Mouse (Mus musculus) small intestine, adult 2 months (tissue): ENCODE data around the gene Hspb11. TPM values are rescaled to one million over a fixed set of nuclear protein-coding genes. Genes with fewer than 3 reads are reported as not detected.

Experiments
- H3K27ac ChIP-seq: fragments of 200-500 bp; 2 replicates; pipeline ENCODE4 v1.5.1; 2012; ENCODE audit warnings: low read depth, low read length, control low read depth, inconsistent platforms; ENCODE audit not compliant: insufficient read depth
- H3K27me3 ChIP-seq: fragments of 200-500 bp; 2 replicates; pipeline ENCODE4 v1.6.1; 2012; ENCODE audit warnings: mild to moderate bottlenecking, moderate library complexity, low read length, inconsistent platforms; ENCODE audit not compliant: control insufficient read depth, insufficient read depth
- H3K36me3 ChIP-seq: fragments of 200-500 bp; 2 replicates; pipeline ENCODE4 v1.6.1; 2012; ENCODE audit warnings: mild to moderate bottlenecking, low read length, control low read depth, inconsistent platforms; ENCODE audit not compliant: control insufficient read depth, insufficient read depth
- H3K4me1 ChIP-seq: fragments of 200-500 bp; 2 replicates; pipeline ENCODE4 v1.6.1; 2012; ENCODE audit warnings: low read length, inconsistent platforms, mixed read lengths; ENCODE audit not compliant: control insufficient read depth, insufficient read depth, insufficient read length
- H3K4me3 ChIP-seq: fragments of 200-500 bp; 2 replicates; pipeline ENCODE4 v1.5.1; 2012; ENCODE audit warnings: low read depth, mild to moderate bottlenecking, control low read depth, inconsistent platforms, low read length, moderate library complexity
- CTCF ChIP-seq: fragments of 200-500 bp; IDR thresholded peaks from 2 replicates; pipeline ENCODE4 v1.5.1; 2012; ENCODE audit warnings: low read depth, mild to moderate bottlenecking, control low read depth, inconsistent platforms, low read length, moderate library complexity, mixed read lengths; ENCODE audit not compliant: insufficient replicate concordance, insufficient read length; ENCODE audit errors: extremely low read depth
- POLR2A ChIP-seq: fragments of 200-500 bp; IDR thresholded peaks from 2 replicates; pipeline ENCODE4 v1.6.1; 2012; ENCODE audit warnings: low read depth, mild to moderate bottlenecking, control low read depth, inconsistent platforms, low read length, moderate library complexity
- WGBS: fragments of 180-500 bp; shearing (Covaris S2); methylation state at CpG from one replicate; pipeline ENCODE4 v1.1.7; 2018; 5-methylcytosine and 5-hydroxymethylcytosine counted together
- polyA plus RNA-seq: library from polyadenylated mRNA; depleted of rRNA; stranded (reverse); fragments of >200 nt; gene quantifications from 2 replicates; pipeline ENCODE4 v1.2.3, GENCODE M21; 2012

Hspb11 gene
- polyA plus RNA-seq, 1 experiment: 0.65 TPM

- TF ChIP-seq CTCF (no peak), POLR2A (no peak)
- Histone ChIP-seq H3K27ac (no peak overlapping the region), H3K4me3 (no peak overlapping the region), H3K36me3 (no peaks in the 10 kb centered on the region), H3K27me3 (no peaks in the 10 kb centered on the region), H3K4me1 (peaks cover 38% of the 10 kb centered on the region)
- 69% methylated on average over 4 of the region's 4 CpGs for WGBS
These were observed 47.0 kb downstream of the Hspb11 start for GRCm38 (mm10) chr4:107300371-107300770.

- H3K36me3 ChIP-seq: no peaks in the 10 kb centered on the region
- 100% methylated on average over 1 of the region's 1 CpGs for WGBS
- H3K4me3 ChIP-seq: no peak overlapping the region
- H3K27me3 ChIP-seq: no peaks in the 10 kb centered on the region
- TF ChIP-seq CTCF (no peak), POLR2A (no peak)
- H3K27ac ChIP-seq: no peak overlapping the region
- peaks cover 38% of the 10 kb centered on the region for H3K4me1 ChIP-seq
These were observed 47.6 kb downstream of the Hspb11 start for GRCm38 (mm10) chr4:107300902-107301555.

GRCm38 (mm10) chr4:107302221-107302620, 48.8 kb downstream of the Hspb11 start:
- 83% methylated on average over 9 of the region's 9 CpGs for WGBS
- Histone ChIP-seq H3K4me3 (no peak overlapping the region), H3K27ac (peak overlapping the region; percentile 64), H3K27me3 (no peaks in the 10 kb centered on the region), H3K4me1 (peaks cover 42% of the 10 kb centered on the region), H3K36me3 (no peaks in the 10 kb centered on the region)
- TF ChIP-seq CTCF (no peak), POLR2A (no peak)

GRCm38 (mm10) chr4:107302832-107303231, 49.4 kb downstream of the Hspb11 start:
- Histone ChIP-seq H3K4me1 (peaks cover 42% of the 10 kb centered on the region), H3K27ac (peak overlapping the region; percentile 92), H3K4me3 (no peak overlapping the region), H3K36me3 (no peaks in the 10 kb centered on the region), H3K27me3 (no peaks in the 10 kb centered on the region)
- no peak for TF ChIP-seq POLR2A
- TF ChIP-seq CTCF: no peak
- WGBS: 26% methylated on average over 4 of the region's 4 CpGs

- peak overlapping the region; percentile 92 for H3K27ac ChIP-seq
- H3K27me3 ChIP-seq: no peaks in the 10 kb centered on the region
- no peak overlapping the region for H3K4me3 ChIP-seq
- 33% methylated on average over 3 of the region's 3 CpGs for WGBS
- H3K36me3 ChIP-seq: no peaks in the 10 kb centered on the region
- H3K4me1 ChIP-seq: peaks cover 39% of the 10 kb centered on the region
- TF ChIP-seq POLR2A: no peak
- TF ChIP-seq CTCF: no peak
These were observed 50.1 kb downstream of the Hspb11 start for GRCm38 (mm10) chr4:107303531-107303930.

- Histone ChIP-seq H3K4me1 (peaks cover 19% of the 10 kb centered on the region; the same call in 1 of the 2 replicates), H3K27ac (peak within 1 kb of the TSS; percentile 27; the same call in 1 of the 2 replicates), H3K4me3 (peak within 1 kb of the TSS; percentile 67), H3K27me3 (no peaks in the 10 kb centered on the region), H3K36me3 (no peaks in the 10 kb centered on the region)
- 22% methylated on average over 6 of the region's 6 CpGs for WGBS
- TF ChIP-seq POLR2A (peak; percentile 54; the same call in 1 of the 2 replicates), CTCF (no peak)
These were observed 53.6 kb downstream of the Hspb11 start, which contains the start of gene Dio1 for GRCm38 (mm10) chr4:107306966-107307365. Dio1 (minus strand) TSS chr4:107307169.

GRCm38 (mm10) chr4:107313690-107314478, 60.5 kb downstream of the Hspb11 start, which contains the start of gene Yipf1:
Yipf1 (plus strand) TSS chr4:107314363.
- Histone ChIP-seq H3K27me3 (no peaks in the 10 kb centered on the region), H3K27ac (peak within 1 kb of the TSS; percentile 79), H3K36me3 (peaks cover 8% of the 10 kb centered on the region), H3K4me3 (peak within 1 kb of the TSS; percentile 83), H3K4me1 (peaks cover 5% of the 10 kb centered on the region; the same call in 1 of the 2 replicates)
- no peak for TF ChIP-seq CTCF
- peak; percentile 78 for TF ChIP-seq POLR2A
- WGBS: 1% methylated on average over 29 of the region's 29 CpGs
